Mouse (Mus musculus): Measurements from ENCODE around the gene Six1. TPM values are rescaled to one million over a fixed set of nuclear protein-coding genes. Genes with fewer than 3 reads are reported as not detected.
"Not testable (repeated sequence)": the region's sequence is repeated elsewhere in the genome, so short reads cannot be mapped to it uniquely, and the experiment has no call there.

Gene Six1
- polyA plus RNA-seq (2016; fragmentation: Nextera tagmentation; extraction: Ambion mirVana), result 8.5 and 11.0 TPM in 2 replicates

GRCm38 (mm10) chr12:73053668-73054241, at the start of gene Six1:
Six1 (minus strand) TSS chr12:73053887.
- H3K4me1 ChIP-seq, result peaks cover 22% of the 10 kb centered on the region
- peak within 1 kb of the TSS; percentile 39; the same call in 1 of the 2 replicates for H3K9ac ChIP-seq
- H3K36me3 ChIP-seq (replicated peaks), result no peaks in the 10 kb centered on the region
- WGBS, result 0% methylated on average over 41 of the region's 42 CpGs
- ATAC-seq (ENCODE audit: low FRiP score), result peak; percentile 72
- no peaks in the 10 kb centered on the region for H3K9me3 ChIP-seq
- peaks cover 94% of the 10 kb centered on the region for H3K27me3 ChIP-seq
- peak within 1 kb of the TSS; percentile 55 for H3K4me2 ChIP-seq
- peak within 1 kb of the TSS; percentile 38 for H3K4me3 ChIP-seq (replicated peaks)
- H3K27ac ChIP-seq, result no peak within 1 kb of the TSS

DNA sequence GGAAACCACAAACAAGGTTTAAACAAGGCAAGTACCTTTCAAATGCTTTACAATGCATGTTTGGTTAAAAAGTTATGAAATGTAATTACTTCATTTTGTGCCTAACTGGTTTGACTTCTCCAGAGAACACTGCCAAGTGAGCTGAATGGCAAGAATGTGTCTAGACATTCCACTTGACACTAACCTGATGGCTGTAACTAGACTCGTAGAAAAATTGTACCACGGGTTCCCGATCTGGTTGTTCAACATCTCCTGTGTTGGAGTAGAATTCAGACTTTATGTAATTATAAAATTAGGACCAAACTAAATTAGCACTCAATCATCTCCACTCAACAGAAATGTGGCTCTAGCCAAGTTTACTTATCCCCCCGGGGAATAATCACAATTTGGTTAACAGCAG, 44.9 kb upstream of the Six1 start:
- Histone ChIP-seq H3K4me1 (no peaks in the 10 kb centered on the region), H3K4me2 (no peak overlapping the region), H3K27ac (no peak overlapping the region), H3K9ac (no peak overlapping the region), H3K4me3 (replicated peaks) (no peak overlapping the region), H3K9me3 (no peaks in the 10 kb centered on the region), H3K27me3 (no peaks in the 10 kb centered on the region), H3K36me3 (replicated peaks) (peaks cover 9% of the 10 kb centered on the region)
- no peak for ATAC-seq (ENCODE audit: low FRiP score)
- 90% methylated on average over 4 of the region's 4 CpGs for WGBS

GRCm38 (mm10) chr12:73096177-73096576, 42.5 kb upstream of the Six1 start:
- not testable (repeated sequence) for H3K27me3 ChIP-seq; H3K9me3 ChIP-seq; H3K27ac ChIP-seq; H3K36me3 ChIP-seq (replicated peaks); H3K4me1 ChIP-seq; H3K4me2 ChIP-seq; H3K4me3 ChIP-seq (replicated peaks); H3K9ac ChIP-seq; ATAC-seq (ENCODE audit: low FRiP score)
- 96% methylated on average over 5 of the region's 5 CpGs for WGBS

DNA sequence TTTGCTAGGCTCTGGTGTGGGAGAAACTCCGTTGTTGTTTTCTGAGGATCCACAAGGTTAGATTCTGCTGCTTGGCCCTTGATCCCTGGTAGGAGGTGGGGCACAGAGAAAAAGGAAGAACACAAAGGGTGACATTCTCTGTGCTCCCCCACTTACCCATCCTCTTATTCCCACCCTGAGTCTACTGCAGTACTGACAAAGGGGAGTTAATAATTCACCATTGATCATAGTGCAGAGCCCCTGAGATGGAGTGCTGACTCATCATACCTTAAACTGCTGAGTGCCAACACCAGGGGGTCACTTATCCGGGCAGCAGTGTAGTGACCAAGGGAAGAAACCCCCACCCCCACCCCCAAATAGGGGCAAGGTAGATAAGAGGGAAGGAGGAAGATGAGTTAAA, 40.9 kb upstream of the Six1 start:
- ATAC-seq (ENCODE audit: low FRiP score), result no peak
- 44% methylated on average over 2 of the region's 2 CpGs for WGBS

GRCm38 (mm10) chr12:73094189-73094588, 40.5 kb upstream of the Six1 start:
- 81% methylated on average over 2 of the region's 2 CpGs for WGBS
- no peaks in the 10 kb centered on the region for H3K36me3 ChIP-seq (replicated peaks)
- H3K4me2 ChIP-seq, result no peak overlapping the region
- no peak for ATAC-seq (ENCODE audit: low FRiP score)
- H3K9me3 ChIP-seq, result no peaks in the 10 kb centered on the region
- no peak overlapping the region for H3K27ac ChIP-seq
- no peak overlapping the region for H3K9ac ChIP-seq
- no peaks in the 10 kb centered on the region for H3K4me1 ChIP-seq
- no peak overlapping the region for H3K4me3 ChIP-seq (replicated peaks)
- no peaks in the 10 kb centered on the region for H3K27me3 ChIP-seq

More for the DNA sequence above, 40.9 kb upstream of the Six1 start:
- Histone ChIP-seq H3K9ac (no peak overlapping the region), H3K4me2 (no peak overlapping the region), H3K27ac (no peak overlapping the region), H3K4me3 (replicated peaks) (no peak overlapping the region), H3K4me1 (no peaks in the 10 kb centered on the region), H3K36me3 (replicated peaks) (no peaks in the 10 kb centered on the region), H3K27me3 (no peaks in the 10 kb centered on the region), H3K9me3 (no peaks in the 10 kb centered on the region)

DNA sequence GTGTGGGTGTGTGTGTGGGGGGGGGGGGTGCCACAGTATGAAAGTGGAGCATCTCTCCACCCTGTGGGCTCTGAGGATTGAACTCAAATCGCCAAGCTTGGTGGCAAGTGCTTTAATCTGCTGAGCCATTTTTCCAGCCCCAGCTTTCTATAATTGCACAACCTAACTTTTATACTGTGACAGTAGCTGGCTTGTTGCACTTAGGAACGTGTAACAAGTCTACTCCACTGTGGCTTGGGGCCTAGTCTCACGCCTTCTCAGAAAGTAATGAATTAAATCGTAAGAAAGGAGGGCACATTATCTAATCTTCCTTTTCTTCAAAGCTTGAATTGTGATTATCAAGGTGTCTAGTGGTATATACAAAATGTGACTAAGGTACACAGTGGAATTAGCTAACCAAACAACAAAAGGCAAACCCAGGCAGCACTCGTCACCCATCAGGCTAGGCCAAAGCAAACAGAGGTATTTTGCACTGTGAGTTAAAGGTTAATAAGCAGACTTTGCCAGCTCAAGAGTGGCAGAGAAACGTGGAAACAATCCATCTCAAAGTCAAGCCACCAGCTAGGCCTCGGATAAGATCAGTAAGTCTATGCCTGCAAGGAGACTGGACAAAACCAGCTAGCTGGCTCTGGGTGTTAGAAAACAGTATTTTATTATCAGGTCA, 37.1 kb upstream of the Six1 start:
- no peak for ATAC-seq (ENCODE audit: low FRiP score)
- H3K4me1 ChIP-seq, result no peaks in the 10 kb centered on the region
- H3K36me3 ChIP-seq (replicated peaks), result no peaks in the 10 kb centered on the region
- H3K27me3 ChIP-seq, result no peaks in the 10 kb centered on the region
- WGBS, result 80% methylated on average over 7 of the region's 7 CpGs
- no peak overlapping the region for H3K4me2 ChIP-seq
- H3K9ac ChIP-seq, result no peak overlapping the region
- no peaks in the 10 kb centered on the region for H3K9me3 ChIP-seq
- no peak overlapping the region for H3K4me3 ChIP-seq (replicated peaks)
- H3K27ac ChIP-seq, result no peak overlapping the region

- Histone ChIP-seq H3K27me3 (no peaks in the 10 kb centered on the region), H3K9me3 (no peaks in the 10 kb centered on the region), H3K36me3 (replicated peaks) (no peaks in the 10 kb centered on the region), H3K4me2 (no peak overlapping the region), H3K27ac (no peak overlapping the region), H3K4me1 (no peaks in the 10 kb centered on the region), H3K9ac (no peak overlapping the region), H3K4me3 (replicated peaks) (no peak overlapping the region)
- ATAC-seq (ENCODE audit: low FRiP score), result no peak
- 68% methylated on average over 5 of the region's 5 CpGs for whole genome bisulfite sequencing
These were observed 35.2 kb upstream of the Six1 start for GRCm38 (mm10) chr12:73088911-73089310.

DNA sequence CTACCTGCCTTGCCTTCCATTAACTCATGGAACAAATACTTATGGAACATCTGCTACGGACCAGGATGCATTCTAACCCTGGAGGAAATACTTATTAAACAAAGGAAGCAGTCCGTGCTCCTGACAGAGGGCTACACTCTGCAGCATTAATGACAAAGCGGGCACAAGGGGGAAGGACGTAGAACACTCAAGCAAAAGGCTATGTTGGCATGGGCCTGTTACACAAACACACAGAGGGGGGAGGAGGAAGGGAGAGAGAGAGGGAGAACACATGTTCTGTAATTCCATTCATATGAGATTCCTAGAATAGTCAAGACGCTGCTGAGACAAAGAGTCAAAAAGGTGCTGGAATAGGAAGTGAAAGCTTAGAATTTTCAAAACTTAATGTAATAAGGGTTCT, 34.8 kb upstream of the Six1 start:
- H3K4me2 ChIP-seq, result no peak overlapping the region
- no peak overlapping the region for H3K9ac ChIP-seq
- H3K27ac ChIP-seq, result no peak overlapping the region
- 78% methylated on average over 5 of the region's 5 CpGs for WGBS
- H3K9me3 ChIP-seq, result no peaks in the 10 kb centered on the region
- H3K4me3 ChIP-seq (replicated peaks), result no peak overlapping the region
- ATAC-seq (ENCODE audit: low FRiP score), result no peak
- H3K27me3 ChIP-seq, result no peaks in the 10 kb centered on the region
- no peaks in the 10 kb centered on the region for H3K36me3 ChIP-seq (replicated peaks)
- no peaks in the 10 kb centered on the region for H3K4me1 ChIP-seq

DNA sequence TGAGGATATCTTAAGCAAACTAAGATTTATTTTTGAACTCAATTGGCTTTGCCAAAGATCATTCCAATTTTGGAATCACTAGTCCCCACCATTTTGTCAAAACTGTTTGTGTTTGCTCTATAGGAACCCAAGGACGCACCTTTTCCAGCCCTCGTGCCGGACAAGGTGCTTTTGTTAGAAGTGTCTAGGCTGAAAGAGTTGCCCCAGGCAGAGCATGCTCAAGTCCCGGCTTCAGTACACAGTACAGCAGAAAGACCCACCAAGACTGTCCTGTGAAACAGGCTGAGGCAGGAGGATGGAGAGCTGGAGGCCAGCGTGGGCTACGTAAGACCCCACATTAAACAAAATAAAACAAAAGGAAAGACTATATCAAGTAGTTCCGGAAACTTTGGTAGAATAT, 33.4 kb upstream of the Six1 start:
- H3K4me3 ChIP-seq (replicated peaks), result no peak overlapping the region
- H3K9ac ChIP-seq, result no peak overlapping the region
- 89% methylated on average over 7 of the region's 7 CpGs for WGBS
- no peaks in the 10 kb centered on the region for H3K27me3 ChIP-seq
- no peaks in the 10 kb centered on the region for H3K36me3 ChIP-seq (replicated peaks)
- no peak for ATAC-seq (ENCODE audit: low FRiP score)
- H3K9me3 ChIP-seq, result no peaks in the 10 kb centered on the region
- H3K4me2 ChIP-seq, result no peak overlapping the region
- no peaks in the 10 kb centered on the region for H3K4me1 ChIP-seq
- H3K27ac ChIP-seq, result no peak overlapping the region

GRCm38 (mm10) chr12:73085739-73086630, 32.3 kb upstream of the Six1 start:
- no peak overlapping the region for H3K27ac ChIP-seq
- whole genome bisulfite sequencing, result 22% methylated on average over 11 of the region's 11 CpGs
- H3K4me2 ChIP-seq, result no peak overlapping the region
- no peak overlapping the region for H3K9ac ChIP-seq
- no peaks in the 10 kb centered on the region for H3K27me3 ChIP-seq
- no peaks in the 10 kb centered on the region for H3K4me1 ChIP-seq
- ATAC-seq (ENCODE audit: low FRiP score), result no peak
- H3K4me3 ChIP-seq (replicated peaks), result no peak overlapping the region
- H3K9me3 ChIP-seq, result no peaks in the 10 kb centered on the region
- H3K36me3 ChIP-seq (replicated peaks), result no peaks in the 10 kb centered on the region

- H3K4me1 ChIP-seq, result no peaks in the 10 kb centered on the region
- H3K27ac ChIP-seq, result no peak overlapping the region
- H3K9ac ChIP-seq, result no peak overlapping the region
- H3K27me3 ChIP-seq, result no peaks in the 10 kb centered on the region
- H3K4me2 ChIP-seq, result no peak overlapping the region
- WGBS, result 83% methylated on average over 4 of the region's 4 CpGs
- no peak for ATAC-seq (ENCODE audit: low FRiP score)
- H3K36me3 ChIP-seq (replicated peaks), result no peaks in the 10 kb centered on the region
- H3K4me3 ChIP-seq (replicated peaks), result no peak overlapping the region
- no peaks in the 10 kb centered on the region for H3K9me3 ChIP-seq
These were observed 30.1 kb upstream of the Six1 start for GRCm38 (mm10) chr12:73083773-73084172.

DNA sequence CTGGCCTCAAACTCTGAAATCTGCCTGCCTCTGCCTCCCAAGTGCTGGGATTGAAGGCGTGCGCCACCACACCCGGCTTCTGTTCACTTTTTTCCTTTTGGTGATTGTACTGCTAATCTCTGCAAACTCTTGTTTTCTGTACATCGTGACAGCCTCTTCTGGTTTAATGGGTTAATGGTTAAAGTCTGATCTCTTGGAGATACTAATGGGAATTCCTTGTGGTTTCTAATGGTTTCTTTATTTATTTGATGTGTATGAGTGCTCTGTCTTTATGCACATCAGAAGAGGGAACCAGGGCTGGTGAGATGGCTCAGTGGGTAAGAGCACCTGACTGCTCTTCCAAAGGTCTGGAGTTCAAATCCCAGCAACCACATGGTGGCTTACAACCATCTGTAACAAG, 28.1 kb upstream of the Six1 start:
- not testable (repeated sequence) for H3K4me1 ChIP-seq; H3K4me2 ChIP-seq; H3K9me3 ChIP-seq; ATAC-seq (ENCODE audit: low FRiP score); H3K9ac ChIP-seq; H3K27me3 ChIP-seq; H3K4me3 ChIP-seq (replicated peaks); H3K36me3 ChIP-seq (replicated peaks); H3K27ac ChIP-seq
- WGBS, result 88% methylated on average over 4 of the region's 4 CpGs
